In genomic region chr10:69372061-69372460, GRCm38 (mm10) we compare ENCODE assay signal across 21 mouse cellular contexts. TPM values are rescaled to one million over a fixed set of nuclear protein-coding genes. Genes with fewer than 3 reads are reported as not detected.
DNase-seq lines count a peak whose midpoint lies in the region; ATAC-seq and TF ChIP-seq lines count a peak whose summit lies in the region.
"Had no signal": no experiment of that assay in that cellular context is flagged by ENCODE, and none has a peak within 500 bp of the region (broad histone marks: within the 10 kb centered on the region; RNA-seq: fewer than 3 reads in every experiment).

No protein-coding gene starts in this region.

- H3K79me2 ChIP-seq in CH12.LX (replicated peaks; ENCODE audit: control insufficient read depth, extremely low read depth, insufficient read depth, poor library complexity, severe bottlenecking), result no peaks in the 10 kb centered on the region

- H3K27ac ChIP-seq in CH12.LX (ENCODE audit: insufficient read depth, low read depth), result no peak overlapping the region
- no peak overlapping the region for H3K27ac ChIP-seq in heart, embryonic 12.5 days (ENCODE audit: poor library complexity, severe bottlenecking)
- H3K27ac ChIP-seq: embryonic facial prominence, embryonic 10.5 days; embryonic facial prominence, embryonic 13.5 days; forebrain, embryonic 12.5 days; forebrain, embryonic 15.5 days; gastrocnemius, adult 2 months; heart, embryonic 15.5 days; hindbrain, embryonic 10.5 days; hindbrain, embryonic 13.5 days; intestine, embryonic 15.5 days had no signal

- no peak for TF ChIP-seq RAD21 in CH12.LX (IDR thresholded peaks at IDR 0.05; ENCODE audit: low read depth, low read length)

- H3K36me3 ChIP-seq in CH12.LX (replicated peaks in 1 of 2; ENCODE audit: control insufficient read depth in 1 of 2, insufficient read depth in 1 of 2, low read length in 1 of 2), result no peaks in the 10 kb centered on the region
- H3K36me3 ChIP-seq in heart, embryonic 12.5 days, result no peaks in the 10 kb centered on the region
- H3K36me3 ChIP-seq: embryonic facial prominence, embryonic 10.5 days; embryonic facial prominence, embryonic 13.5 days; forebrain, embryonic 12.5 days; forebrain, embryonic 15.5 days; heart, embryonic 15.5 days; hindbrain, embryonic 10.5 days; hindbrain, embryonic 13.5 days; intestine, embryonic 15.5 days had no signal

- in situ Hi-C loops in CH12.LX (cut with MboI; ENCODE audit: low pct_ligation_motif_present, low pct_unique_long_range_greater_than_20kb, low sequenced_read_pairs), result no loop called here

- TF ChIP-seq EP300 in CH12.LX (IDR thresholded peaks at IDR 0.05; ENCODE audit: low read length), result no peak

- no peak overlapping the region for H3K4me3 ChIP-seq in CH12.LX (replicated peaks in 1 of 3; ENCODE audit: low read depth in 2 of 3, low read length in 2 of 3, poor library complexity in 1 of 3)
- no peak overlapping the region for H3K4me3 ChIP-seq in heart, embryonic 12.5 days
- H3K4me3 ChIP-seq: embryonic facial prominence, embryonic 10.5 days; embryonic facial prominence, embryonic 13.5 days; erythroblast, embryonic 14.5 days; forebrain, embryonic 12.5 days; forebrain, embryonic 15.5 days; gastrocnemius, adult 2 months; heart, embryonic 15.5 days; hindbrain, embryonic 10.5 days; hindbrain, embryonic 13.5 days; intestine, embryonic 15.5 days had no signal

- TF ChIP-seq POLR2A in CH12.LX (IDR thresholded peaks at IDR 0.05; ENCODE audit: low read depth, low read length), result no peak

- ATAC-seq in heart, embryonic 12.5 days (ENCODE audit: insufficient number of reproducible peaks, low FRiP score), result no peak
- ATAC-seq: forebrain, embryonic 15.5 days; hindbrain, embryonic 16.5 days; intestine, embryonic 15.5 days had no signal

- WGBS in heart, embryonic 12.5 days, result 82% methylated on average over 14 of the region's 14 CpGs

- peaks cover 0 to 8% of the 10 kb centered on the region in 2 experiments; a peak in 2 of 4 replicates for H3K4me1 ChIP-seq in CH12.LX (ENCODE audit: control insufficient read depth in 1 of 2, insufficient read depth in 2 of 2)
- no peaks in the 10 kb centered on the region for H3K4me1 ChIP-seq in heart, embryonic 12.5 days (replicated peaks)
- H3K4me1 ChIP-seq: embryonic facial prominence, embryonic 13.5 days; forebrain, embryonic 12.5 days; forebrain, embryonic 15.5 days; heart, embryonic 15.5 days; hindbrain, embryonic 10.5 days; hindbrain, embryonic 13.5 days; intestine, embryonic 15.5 days had no signal

- no peak overlapping the region for H3K4me2 ChIP-seq in CH12.LX (ENCODE audit: insufficient read depth, low read depth, poor library complexity, severe bottlenecking)
- no peak overlapping the region for H3K4me2 ChIP-seq in heart, embryonic 12.5 days
- H3K4me2 ChIP-seq: embryonic facial prominence, embryonic 13.5 days; forebrain, embryonic 12.5 days; forebrain, embryonic 15.5 days; heart, embryonic 11.5 days; heart, embryonic 15.5 days; hindbrain, embryonic 13.5 days; intestine, embryonic 15.5 days had no signal

- dilution Hi-C loops in CH12.LX (cut with MboI; ENCODE audit: extremely low pct_ligation_motif_present, extremely low pct_unique_long_range_greater_than_20kb, low sequenced_read_pairs), result no loop called here

- peak; percentile 43 for DNase-seq in right cerebral cortex, adult 18-20 months
- no peak for DNase-seq in right cerebral cortex, postnatal 14 days
- DNase-seq in CH12.LX (ENCODE audit: extremely low read depth), result peak; percentile 16
- DNase-seq in brain, adult 2 months (ENCODE audit: low read depth, low spot score), result peak; percentile 71
- no peak for DNase-seq in ovary, postnatal 36 days (ENCODE audit: low spot score)
- DNase-seq: cerebellum, adult 9-11 months; gastrocnemius, postnatal 14 days; heart, adult 11 months had no signal

- H3K27me3 ChIP-seq in CH12.LX (replicated peaks), result no peaks in the 10 kb centered on the region
- no peaks in the 10 kb centered on the region for H3K27me3 ChIP-seq in heart, embryonic 12.5 days (replicated peaks)
- H3K27me3 ChIP-seq: embryonic facial prominence, embryonic 13.5 days; forebrain, embryonic 12.5 days; forebrain, embryonic 15.5 days; heart, embryonic 15.5 days; hindbrain, embryonic 13.5 days; intestine, embryonic 15.5 days had no signal

- H3K9ac ChIP-seq in CH12.LX (ENCODE audit: insufficient read depth, low read depth), result no peak overlapping the region
- H3K9ac ChIP-seq in heart, embryonic 12.5 days, result no peak overlapping the region
- H3K9ac ChIP-seq: embryonic facial prominence, embryonic 13.5 days; forebrain, embryonic 12.5 days; forebrain, embryonic 15.5 days; heart, embryonic 15.5 days; hindbrain, embryonic 13.5 days; intestine, embryonic 15.5 days had no signal

- TF ChIP-seq CTCF in CH12.LX (conservative IDR thresholded peaks at IDR 0.05 in 1 of 2, IDR thresholded peaks at IDR 0.05 in 1 of 2; ENCODE audit: low read depth in 2 of 2, low read length in 2 of 2), result no peak

- no peaks in the 10 kb centered on the region for H3K9me3 ChIP-seq in CH12.LX (replicated peaks; ENCODE audit: low read length)
- H3K9me3 ChIP-seq in heart, embryonic 12.5 days (replicated peaks), result no peaks in the 10 kb centered on the region
- H3K9me3 ChIP-seq: embryonic facial prominence, embryonic 10.5 days; embryonic facial prominence, embryonic 13.5 days; forebrain, embryonic 12.5 days; forebrain, embryonic 15.5 days; heart, embryonic 15.5 days; hindbrain, embryonic 10.5 days; hindbrain, embryonic 13.5 days; intestine, embryonic 15.5 days had no signal

TF ChIP-seq in CH12.LX, 34 proteins besides CTCF, POLR2A, EP300 and RAD21:
- TF ChIP-seq E2F4 (IDR thresholded peaks at IDR 0.05; ENCODE audit: insufficient replicate concordance, low read depth, low read length) (no peak), RCOR1 (conservative IDR thresholded peaks at IDR 0.05; ENCODE audit: low read depth, low read length) (no peak), MYC (IDR thresholded peaks at IDR 0.05; ENCODE audit: low read depth, low read length) (no peak), CHD2 (IDR thresholded peaks at IDR 0.05; ENCODE audit: low read length) (no peak), ZNF384 (IDR thresholded peaks at IDR 0.05; ENCODE audit: low read depth, low read length) (no peak), JUND (conservative IDR thresholded peaks at IDR 0.05; ENCODE audit: low read depth, low read length) (no peak), PAX5 (IDR thresholded peaks at IDR 0.05; ENCODE audit: low read length) (no peak), GABPA (IDR thresholded peaks at IDR 0.05; ENCODE audit: insufficient replicate concordance, low read depth, low read length) (no peak), ELF1 (IDR thresholded peaks at IDR 0.05; ENCODE audit: low read depth, low read length) (no peak), ETS1 (conservative IDR thresholded peaks at IDR 0.05; ENCODE audit: low read depth, low read length) (no peak), POLR2AphosphoS2 (IDR thresholded peaks at IDR 0.05; ENCODE audit: low read depth, low read length) (no peak), USF1 (IDR thresholded peaks at IDR 0.05; ENCODE audit: low read depth, low read length) (no peak), NELFE (IDR thresholded peaks at IDR 0.05; ENCODE audit: low read depth, low read length) (no peak), KAT2A (IDR thresholded peaks at IDR 0.05; ENCODE audit: insufficient replicate concordance, low read length) (no peak), ZC3H11A (IDR thresholded peaks at IDR 0.05; ENCODE audit: low read depth, low read length) (no peak), BHLHE40 (IDR thresholded peaks at IDR 0.05; ENCODE audit: low read depth, low read length) (no peak), ZKSCAN1 (IDR thresholded peaks at IDR 0.05; ENCODE audit: borderline replicate concordance, low read depth, low read length) (no peak), SIN3A (IDR thresholded peaks at IDR 0.05; ENCODE audit: low read length) (no peak), USF2 (conservative IDR thresholded peaks at IDR 0.05; ENCODE audit: low read depth, low read length) (no peak)
TF ChIP-seq in CH12.LX: peak in this region for 0.

RNA-seq across cellular contexts. Expression of gene Cdk1, which starts 19.3 kb away (rescaled TPM):
- 244 and 294 TPM in 2 replicates for total RNA-seq in CH12.LX (2012; rRNA removed)
- 768 and 838 TPM in 2 replicates for total RNA-seq in CH12.LX (2014; rRNA removed)
- 203 and 221 TPM in 2 replicates for polyA plus RNA-seq in CH12.LX (2012; ENCODE audit: insufficient read length, low read depth)
- polyA plus RNA-seq in heart, embryonic 12.5 days (2016; fragmentation: Nextera tagmentation; extraction: Ambion mirVana), result 337 and 339 TPM in 2 replicates
- total RNA-seq: gastrocnemius, adult 2 months had no signal

RNA-seq across cellular contexts. Expression of gene Ank3, which starts 26.5 kb away (rescaled TPM):
- 3.9 and 4.7 TPM in 2 replicates for total RNA-seq in CH12.LX (2012; rRNA removed)
- total RNA-seq in CH12.LX (2014; rRNA removed), result 4.5 and 6.2 TPM in 2 replicates
- 6.9 and 8.3 TPM in 2 replicates for polyA plus RNA-seq in CH12.LX (2012; ENCODE audit: insufficient read length, low read depth)
- 61.9 and 65.5 TPM in 2 replicates for polyA plus RNA-seq in heart, embryonic 12.5 days (2016; fragmentation: Nextera tagmentation; extraction: Ambion mirVana)

Comparison
In these comparisons a context has a peak if more than half of its experiments do, and no peak if none do; other contexts are left out.
1. DNase-seq: peak in right cerebral cortex, adult 18-20 months (single experiment), CH12.LX (single experiment) and brain, adult 2 months (single experiment); none in right cerebral cortex, postnatal 14 days (single experiment) and ovary, postnatal 36 days (single experiment).